Mouse (Mus musculus) midbrain, embryonic 11.5 days (tissue): ENCODE measurements around the gene Dgkz. TPM values are rescaled to one million over a fixed set of nuclear protein-coding genes. Genes with fewer than 3 reads are reported as not detected.

Experiments
- ATAC-seq: fragments of 200-750 bp; cut with Nextera tagmentation; 2 replicates; pipeline ENCODE4 v1.8.0; 2017; ENCODE audit warnings: moderate TSS enrichment, moderate library complexity; ENCODE audit not compliant: low FRiP score
- DNase-seq: peaks from one replicate; pipeline ENCODE4 v3.0.0; 2015; ENCODE audit warnings: low spot score; ENCODE audit errors: missing footprints
- H3K27ac ChIP-seq: fragments of 300-500 bp; sonication (generic); 2 replicates; pipeline ENCODE4 v1.5.1; 2014; ENCODE audit warnings: low read depth, low read length
- H3K27me3 ChIP-seq: fragments of 300-500 bp; sonication (generic); 2 replicates; pipeline ENCODE4 v1.6.1; 2014; ENCODE audit warnings: mild to moderate bottlenecking, low read length, moderate library complexity, mixed read lengths; ENCODE audit not compliant: control insufficient read depth, insufficient read depth
- H3K36me3 ChIP-seq: fragments of 300-500 bp; sonication (generic); 2 replicates; pipeline ENCODE4 v1.6.1; 2014; ENCODE audit warnings: mild to moderate bottlenecking, low read length, moderate library complexity, mixed read lengths; ENCODE audit not compliant: control insufficient read depth, insufficient read depth
- H3K4me1 ChIP-seq: fragments of 300-500 bp; sonication (generic); 2 replicates; pipeline ENCODE4 v1.6.1; 2014; ENCODE audit warnings: low read length; ENCODE audit not compliant: control insufficient read depth, insufficient read depth
- H3K4me2 ChIP-seq: fragments of 300-500 bp; sonication (generic); 2 replicates; pipeline ENCODE4 v1.6.1; 2014; ENCODE audit warnings: mild to moderate bottlenecking, moderate library complexity
- H3K4me3 ChIP-seq: fragments of 300-500 bp; sonication (generic); 2 replicates; pipeline ENCODE4 v1.5.1; 2014; ENCODE audit warnings: low read depth, low read length
- H3K9ac ChIP-seq: fragments of 300-500 bp; sonication (generic); 2 replicates; pipeline ENCODE4 v1.6.1; 2014; ENCODE audit warnings: low read length
- H3K9me3 ChIP-seq: fragments of 300-500 bp; sonication (generic); 2 replicates; pipeline ENCODE4 v1.6.1; 2016; ENCODE audit warnings: low read length; ENCODE audit not compliant: control insufficient read depth
- WGBS: fragments of 180-500 bp; shearing (Covaris S2); extraction: QIAGEN DNeasy Blood & Tissue Kit; methylation state at CpG from one replicate; pipeline ENCODE4 v1.1.7; 2014; 5-methylcytosine and 5-hydroxymethylcytosine counted together
- polyA plus RNA-seq: library from polyadenylated mRNA; unstranded; fragments of >200 nt; fragmentation: Nextera tagmentation; extraction: Ambion mirVana; gene quantifications from 2 replicates; pipeline ENCODE4 v1.2.1, GENCODE M21; 2014

Gene Dgkz
- polyA plus RNA-seq, 1 experiment from 2014 or later, result 23.7 TPM

- peaks cover 2% of the 10 kb centered on the region; the same call in 1 of the 2 replicates for H3K4me1 ChIP-seq
- ATAC-seq, result no peak
Measured at GRCm38 (mm10) chr2:91997905-91998608, 22.4 kb upstream of the Dgkz start.

GRCm38 (mm10) chr2:91996006-91996405, 20.3 kb upstream of the Dgkz start:
- H3K4me3 ChIP-seq, result no peak overlapping the region
- DNase-seq (peak; percentile 59), ATAC-seq (no peak)
- H3K9ac ChIP-seq, result no peak overlapping the region
- peaks cover 2% of the 10 kb centered on the region; the same call in 1 of the 2 replicates for H3K4me1 ChIP-seq
- H3K9me3 ChIP-seq, result no peaks in the 10 kb centered on the region
- no peak overlapping the region for H3K27ac ChIP-seq
- no peak overlapping the region for H3K4me2 ChIP-seq
- H3K27me3 ChIP-seq, result no peaks in the 10 kb centered on the region
- H3K36me3 ChIP-seq, result no peaks in the 10 kb centered on the region
- WGBS, result 92% methylated on average over 5 of the region's 5 CpGs

More at GRCm38 (mm10) chr2:91997905-91998608, 22.4 kb upstream of the Dgkz start:
- no peak overlapping the region for H3K27ac ChIP-seq
- WGBS, result 87% methylated on average over 16 of the region's 16 CpGs
- peak; percentile 37 for DNase-seq
- H3K36me3 ChIP-seq, result no peaks in the 10 kb centered on the region
- H3K27me3 ChIP-seq, result no peaks in the 10 kb centered on the region
- no peak overlapping the region for H3K4me3 ChIP-seq
- no peak overlapping the region for H3K4me2 ChIP-seq
- H3K9ac ChIP-seq, result no peak overlapping the region
- H3K9me3 ChIP-seq, result no peaks in the 10 kb centered on the region

- Histone ChIP-seq H3K36me3 (no peaks in the 10 kb centered on the region), H3K27me3 (no peaks in the 10 kb centered on the region), H3K4me1 (peaks cover 2% of the 10 kb centered on the region; the same call in 1 of the 2 replicates), H3K4me3 (no peak overlapping the region), H3K9ac (no peak overlapping the region), H3K4me2 (no peak overlapping the region), H3K9me3 (no peaks in the 10 kb centered on the region), H3K27ac (no peak overlapping the region)
- peak; percentile 83 for DNase-seq
- WGBS, result 59% methylated on average over 3 of the region's 3 CpGs
- no peak for ATAC-seq
Measured at GRCm38 (mm10) chr2:91993409-91993808, 17.7 kb upstream of the Dgkz start.

- no peak overlapping the region for H3K4me3 ChIP-seq
- no peaks in the 10 kb centered on the region for H3K36me3 ChIP-seq
- peaks cover 3% of the 10 kb centered on the region; the same call in 1 of the 2 replicates for H3K27me3 ChIP-seq
- no peaks in the 10 kb centered on the region for H3K9me3 ChIP-seq
- no peak overlapping the region for H3K9ac ChIP-seq
- no peak overlapping the region for H3K27ac ChIP-seq
- DNase-seq (peak; percentile 56), ATAC-seq (no peak)
- H3K4me2 ChIP-seq, result no peak overlapping the region
- H3K4me1 ChIP-seq, result peaks cover 4% of the 10 kb centered on the region; the same call in 1 of the 2 replicates
Measured at GRCm38 (mm10) chr2:91989750-91990149, 14.1 kb upstream of the Dgkz start.

GRCm38 (mm10) chr2:91987542-91987941, 11.9 kb upstream of the Dgkz start:
- Histone ChIP-seq H3K27ac (no peak overlapping the region), H3K4me1 (peaks cover 9% of the 10 kb centered on the region; the same call in 1 of the 2 replicates), H3K9me3 (no peaks in the 10 kb centered on the region), H3K4me3 (no peak overlapping the region), H3K36me3 (no peaks in the 10 kb centered on the region), H3K27me3 (peaks cover 3% of the 10 kb centered on the region; the same call in 1 of the 2 replicates), H3K4me2 (no peak overlapping the region), H3K9ac (no peak overlapping the region)
- no peak for ATAC-seq
- DNase-seq, result peak; percentile 99
- WGBS, result 4% methylated on average over 3 of the region's 3 CpGs

GRCm38 (mm10) chr2:91986071-91986470, 10.4 kb upstream of the Dgkz start:
- no peaks in the 10 kb centered on the region for H3K9me3 ChIP-seq
- WGBS, result 7% methylated on average over 5 of the region's 5 CpGs
- no peak overlapping the region for H3K27ac ChIP-seq
- peak; percentile 86 for DNase-seq
- H3K36me3 ChIP-seq, result no peaks in the 10 kb centered on the region
- H3K9ac ChIP-seq, result no peak overlapping the region
- H3K27me3 ChIP-seq, result peaks cover 3% of the 10 kb centered on the region; the same call in 1 of the 2 replicates
- peak; percentile 28; the same call in 1 of the 2 replicates for ATAC-seq
- H3K4me2 ChIP-seq, result no peak overlapping the region
- peaks cover 9% of the 10 kb centered on the region; the same call in 1 of the 2 replicates for H3K4me1 ChIP-seq
- H3K4me3 ChIP-seq, result no peak overlapping the region

GRCm38 (mm10) chr2:91984906-91985525, 9.4 kb upstream of the Dgkz start:
- Histone ChIP-seq H3K4me3 (no peak overlapping the region), H3K4me1 (peaks cover 14% of the 10 kb centered on the region; the same call in 1 of the 2 replicates), H3K9me3 (no peaks in the 10 kb centered on the region), H3K9ac (no peak overlapping the region; the same call in 1 of the 2 replicates), H3K27me3 (peaks cover 3% of the 10 kb centered on the region; the same call in 1 of the 2 replicates), H3K4me2 (peak overlapping the region; percentile 38; the same call in 1 of the 2 replicates), H3K36me3 (no peaks in the 10 kb centered on the region), H3K27ac (peak overlapping the region; percentile 40; the same call in 1 of the 2 replicates)
- ATAC-seq (no peak), DNase-seq (peak; percentile 83)
- WGBS, result 37% methylated on average over 9 of the region's 9 CpGs

GRCm38 (mm10) chr2:91984439-91984838, 8.8 kb upstream of the Dgkz start:
- ATAC-seq (peak; percentile 88), DNase-seq (peak; percentile 92)
- Histone ChIP-seq H3K9me3 (no peaks in the 10 kb centered on the region), H3K4me1 (peaks cover 14% of the 10 kb centered on the region; the same call in 1 of the 2 replicates), H3K36me3 (no peaks in the 10 kb centered on the region), H3K9ac (peak overlapping the region; percentile 4; the same call in 1 of the 2 replicates), H3K27ac (peak overlapping the region; percentile 40; the same call in 1 of the 2 replicates), H3K4me3 (no peak overlapping the region), H3K27me3 (peaks cover 3% of the 10 kb centered on the region; the same call in 1 of the 2 replicates), H3K4me2 (peak overlapping the region; percentile 38)
- WGBS, result 1% methylated on average over 10 of the region's 13 CpGs

- no peaks in the 10 kb centered on the region for H3K36me3 ChIP-seq
- H3K27ac ChIP-seq, result no peak overlapping the region
- H3K9me3 ChIP-seq, result no peaks in the 10 kb centered on the region
- ATAC-seq (no peak), DNase-seq (peak; percentile 70)
- no peak overlapping the region for H3K9ac ChIP-seq
- H3K4me1 ChIP-seq, result peaks cover 21% of the 10 kb centered on the region
- H3K4me3 ChIP-seq, result no peak overlapping the region
- H3K4me2 ChIP-seq, result no peak overlapping the region
- WGBS, result 38% methylated on average over 5 of the region's 5 CpGs
- peaks cover 15% of the 10 kb centered on the region for H3K27me3 ChIP-seq
Measured at GRCm38 (mm10) chr2:91980830-91981229, 5.2 kb upstream of the Dgkz start.
